Mouse (Mus musculus) lung, adult 2 months (tissue): ENCODE data around the gene Nfasc.

Source experiments
- CTCF ChIP-seq: fragments of 200-500 bp; IDR thresholded peaks from 2 replicates; pipeline ENCODE4 v1.5.1; 2011; ENCODE audit warnings: mild to moderate bottlenecking, low read length, control low read depth; ENCODE audit not compliant: insufficient read depth
- POLR2A ChIP-seq: fragments of 200-500 bp; IDR thresholded peaks from 2 replicates; pipeline ENCODE4 v1.6.1; 2011; ENCODE audit warnings: low read depth, mild to moderate bottlenecking, control low read depth, low read length, borderline replicate concordance; ENCODE audit errors: extremely low read depth

DNA sequence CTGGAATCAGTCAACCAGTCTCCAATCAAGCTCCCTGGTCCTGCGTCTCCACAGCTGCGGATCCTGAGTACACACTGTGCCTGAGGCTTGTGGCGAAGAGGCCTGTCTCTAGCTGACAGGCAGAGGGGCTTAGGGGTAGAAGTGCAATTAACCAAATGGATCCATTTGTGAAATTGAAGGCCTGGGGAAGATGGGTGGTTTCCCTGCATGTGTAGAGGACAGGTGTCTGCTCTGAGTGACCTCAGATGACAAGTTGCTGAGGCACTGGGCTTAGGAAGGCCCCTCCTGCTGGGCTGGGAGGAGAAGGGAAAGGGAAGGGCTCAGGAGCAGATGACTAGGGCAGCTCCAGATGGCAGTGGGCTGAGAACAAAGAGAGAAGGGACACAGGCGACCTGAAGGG is 81.2 kb downstream of the Nfasc start:
- TF ChIP-seq CTCF (no peak), POLR2A (no peak)
